Mouse (Mus musculus): ENCODE measurements around the gene Frat2. TPM values are rescaled to one million over a fixed set of nuclear protein-coding genes. Genes with fewer than 3 reads are reported as not detected.

Frat2 gene
- polyA plus RNA-seq, 1 experiment from 2014 or later, result 2.8 TPM

- peaks cover 20% of the 10 kb centered on the region for H3K4me1 ChIP-seq
- peak overlapping the region; percentile 73 for H3K4me3 ChIP-seq
- H3K4me2 ChIP-seq (replicated peaks), result peak overlapping the region; percentile 98
- peak; percentile 67 for ATAC-seq (ENCODE audit: low FRiP score, low read depth)
- no peaks in the 10 kb centered on the region for H3K9me3 ChIP-seq
- H3K27ac ChIP-seq, result peak overlapping the region; percentile 79; the same call in 1 of the 2 replicates
- WGBS, result under 1% methylated on average over 102 of the region's 112 CpGs
- H3K36me3 ChIP-seq, result no peaks in the 10 kb centered on the region
- H3K27me3 ChIP-seq, result peaks cover 43% of the 10 kb centered on the region
- peak overlapping the region; percentile 77 for H3K9ac ChIP-seq
Measured at GRCm38 (mm10) chr19:41830106-41831031, 17.6 kb downstream of the Frat2 start.

GRCm38 (mm10) chr19:41829381-41830105 lies 18.4 kb downstream of the Frat2 start, which contains the start of gene Frat1:
Gene Frat1 (plus strand): TSS chr19:41829970.
- peak within 1 kb of the TSS; percentile 77 for H3K9ac ChIP-seq
- peak within 1 kb of the TSS; percentile 73 for H3K4me3 ChIP-seq
- H3K36me3 ChIP-seq, result no peaks in the 10 kb centered on the region
- under 1% methylated on average over 39 of the region's 39 CpGs for WGBS
- peaks cover 20% of the 10 kb centered on the region for H3K4me1 ChIP-seq
- H3K4me2 ChIP-seq (replicated peaks), result peak within 1 kb of the TSS; percentile 98
- H3K27me3 ChIP-seq, result peaks cover 37% of the 10 kb centered on the region
- no peaks in the 10 kb centered on the region for H3K9me3 ChIP-seq
- peak; percentile 93 for ATAC-seq (ENCODE audit: low FRiP score, low read depth)
- peak within 1 kb of the TSS; percentile 79 for H3K27ac ChIP-seq

- 68% methylated on average over 3 of the region's 3 CpGs for WGBS
Measured at GRCm38 (mm10) chr19:41828941-41829340, 19.0 kb downstream of the Frat2 start.

GRCm38 (mm10) chr19:41826529-41826928 lies 21.4 kb downstream of the Frat2 start:
- H3K9ac ChIP-seq, result no peak overlapping the region
- no peak overlapping the region for H3K27ac ChIP-seq
- H3K4me3 ChIP-seq, result no peak overlapping the region
- H3K36me3 ChIP-seq, result no peaks in the 10 kb centered on the region
- no peak overlapping the region for H3K4me2 ChIP-seq (replicated peaks)
- ATAC-seq (ENCODE audit: low FRiP score, low read depth), result no peak
- H3K4me1 ChIP-seq, result peaks cover 9% of the 10 kb centered on the region
- WGBS, result 61% methylated on average over 3 of the region's 3 CpGs
- H3K9me3 ChIP-seq, result no peaks in the 10 kb centered on the region
- H3K27me3 ChIP-seq, result peaks cover 15% of the 10 kb centered on the region

More at GRCm38 (mm10) chr19:41828941-41829340, 19.0 kb downstream of the Frat2 start:
- Histone ChIP-seq H3K9ac (no peak overlapping the region), H3K4me2 (replicated peaks) (peak overlapping the region; percentile 98), H3K27me3 (peaks cover 37% of the 10 kb centered on the region), H3K9me3 (no peaks in the 10 kb centered on the region), H3K4me1 (peaks cover 20% of the 10 kb centered on the region), H3K36me3 (no peaks in the 10 kb centered on the region), H3K4me3 (peak overlapping the region; percentile 73), H3K27ac (no peak overlapping the region)
- ATAC-seq (ENCODE audit: low FRiP score, low read depth), result no peak

GRCm38 (mm10) chr19:41824950-41825349 lies 23.0 kb downstream of the Frat2 start:
- Histone ChIP-seq H3K9ac (no peak overlapping the region), H3K27ac (no peak overlapping the region), H3K4me1 (0 out of 2 replicates have a peak, but pooled peaks cover 4% of the 10 kb centered on the region), H3K9me3 (no peaks in the 10 kb centered on the region), H3K4me3 (no peak overlapping the region), H3K36me3 (no peaks in the 10 kb centered on the region), H3K27me3 (peaks cover 5% of the 10 kb centered on the region; the same call in 1 of the 2 replicates), H3K4me2 (replicated peaks) (no peak overlapping the region)
- no peak for ATAC-seq (ENCODE audit: low FRiP score, low read depth)
- WGBS, result 87% methylated on average over 5 of the region's 5 CpGs

- H3K36me3 ChIP-seq, result no peaks in the 10 kb centered on the region
- H3K9ac ChIP-seq, result no peak overlapping the region
- H3K4me2 ChIP-seq (replicated peaks), result no peak overlapping the region
- no peak overlapping the region for H3K27ac ChIP-seq
- peaks cover 5% of the 10 kb centered on the region; the same call in 1 of the 2 replicates for H3K27me3 ChIP-seq
- ATAC-seq (ENCODE audit: low FRiP score, low read depth), result no peak
- H3K4me3 ChIP-seq, result no peak overlapping the region
- 0 out of 2 replicates have a peak, but pooled peaks cover 4% of the 10 kb centered on the region for H3K4me1 ChIP-seq
- H3K9me3 ChIP-seq, result no peaks in the 10 kb centered on the region
- 85% methylated on average over 1 of the region's 1 CpGs for WGBS
Measured at GRCm38 (mm10) chr19:41822589-41822988, 25.3 kb downstream of the Frat2 start.

- H3K27ac ChIP-seq, result no peak overlapping the region
- H3K27me3 ChIP-seq, result peaks cover 5% of the 10 kb centered on the region; the same call in 1 of the 2 replicates
- H3K4me3 ChIP-seq, result no peak overlapping the region
- no peak overlapping the region for H3K9ac ChIP-seq
- ATAC-seq (ENCODE audit: low FRiP score, low read depth), result no peak
- H3K36me3 ChIP-seq, result no peaks in the 10 kb centered on the region
- H3K4me1 ChIP-seq, result peaks cover 14% of the 10 kb centered on the region; the same call in 1 of the 2 replicates
- no peaks in the 10 kb centered on the region for H3K9me3 ChIP-seq
- WGBS, result 11% methylated on average over 5 of the region's 5 CpGs
- no peak overlapping the region for H3K4me2 ChIP-seq (replicated peaks)
Measured at GRCm38 (mm10) chr19:41821436-41821835, 26.5 kb downstream of the Frat2 start.

- H3K4me3 ChIP-seq, result no peak overlapping the region
- no peak overlapping the region for H3K4me2 ChIP-seq (replicated peaks)
- H3K9ac ChIP-seq, result no peak overlapping the region
- no peak for ATAC-seq (ENCODE audit: low FRiP score, low read depth)
- 0 out of 2 replicates have a peak, but pooled peaks cover 2% of the 10 kb centered on the region for H3K9me3 ChIP-seq
- H3K27ac ChIP-seq, result no peak overlapping the region
- no peaks in the 10 kb centered on the region for H3K36me3 ChIP-seq
- WGBS, result 87% methylated on average over 4 of the region's 4 CpGs
- H3K27me3 ChIP-seq, result peaks cover 5% of the 10 kb centered on the region; the same call in 1 of the 2 replicates
- H3K4me1 ChIP-seq, result peaks cover 14% of the 10 kb centered on the region; the same call in 1 of the 2 replicates
Measured at GRCm38 (mm10) chr19:41818749-41819148, 29.2 kb downstream of the Frat2 start.

GRCm38 (mm10) chr19:41817325-41817724 lies 30.6 kb downstream of the Frat2 start:
- H3K27ac ChIP-seq, result peak overlapping the region; percentile 33; the same call in 1 of the 2 replicates
- H3K9ac ChIP-seq, result no peak overlapping the region
- 0 out of 2 replicates have a peak, but pooled peaks cover 2% of the 10 kb centered on the region for H3K9me3 ChIP-seq
- peaks cover 14% of the 10 kb centered on the region; the same call in 1 of the 2 replicates for H3K4me1 ChIP-seq
- no peaks in the 10 kb centered on the region for H3K36me3 ChIP-seq
- ATAC-seq (ENCODE audit: low FRiP score, low read depth), result peak; percentile 77
- 38% methylated on average over 10 of the region's 10 CpGs for WGBS
- H3K4me3 ChIP-seq, result no peak overlapping the region
- 0 out of 2 replicates have a peak, but pooled peaks cover 5% of the 10 kb centered on the region for H3K27me3 ChIP-seq
- peak overlapping the region; percentile 11; the same call in 1 of the 2 replicates for H3K4me2 ChIP-seq (replicated peaks)

- Histone ChIP-seq H3K4me3 (no peak overlapping the region), H3K4me1 (peaks cover 14% of the 10 kb centered on the region; the same call in 1 of the 2 replicates), H3K27ac (peak overlapping the region; percentile 33; the same call in 1 of the 2 replicates), H3K4me2 (replicated peaks) (peak overlapping the region; percentile 11; the same call in 1 of the 2 replicates), H3K9me3 (0 out of 2 replicates have a peak, but pooled peaks cover 2% of the 10 kb centered on the region), H3K27me3 (0 out of 2 replicates have a peak, but pooled peaks cover 5% of the 10 kb centered on the region), H3K36me3 (no peaks in the 10 kb centered on the region), H3K9ac (no peak overlapping the region)
- ATAC-seq (ENCODE audit: low FRiP score, low read depth), result peak; percentile 82
- WGBS, result 44% methylated on average over 5 of the region's 5 CpGs
Measured at GRCm38 (mm10) chr19:41816915-41817314, 31.0 kb downstream of the Frat2 start.

- 48% methylated on average over 5 of the region's 5 CpGs for WGBS
- no peak overlapping the region for H3K4me3 ChIP-seq
- no peak overlapping the region for H3K4me2 ChIP-seq (replicated peaks)
- H3K9ac ChIP-seq, result no peak overlapping the region
- H3K27ac ChIP-seq, result no peak overlapping the region
- no peaks in the 10 kb centered on the region for H3K36me3 ChIP-seq
- H3K9me3 ChIP-seq, result 0 out of 2 replicates have a peak, but pooled peaks cover 2% of the 10 kb centered on the region
- ATAC-seq (ENCODE audit: low FRiP score, low read depth), result no peak
- 0 out of 2 replicates have a peak, but pooled peaks cover 4% of the 10 kb centered on the region for H3K27me3 ChIP-seq
- peaks cover 12% of the 10 kb centered on the region; the same call in 1 of the 2 replicates for H3K4me1 ChIP-seq
Measured at GRCm38 (mm10) chr19:41816410-41816809, 31.5 kb downstream of the Frat2 start.

Measured in limb, embryonic 13.5 days (tissue).